Mouse (Mus musculus): ENCODE data around the gene Dohh. TPM values are rescaled to one million over a fixed set of nuclear protein-coding genes. Genes with fewer than 3 reads are reported as not detected.

Dohh gene
- polyA plus RNA-seq, 1 experiment = 42.9 TPM

DNA sequence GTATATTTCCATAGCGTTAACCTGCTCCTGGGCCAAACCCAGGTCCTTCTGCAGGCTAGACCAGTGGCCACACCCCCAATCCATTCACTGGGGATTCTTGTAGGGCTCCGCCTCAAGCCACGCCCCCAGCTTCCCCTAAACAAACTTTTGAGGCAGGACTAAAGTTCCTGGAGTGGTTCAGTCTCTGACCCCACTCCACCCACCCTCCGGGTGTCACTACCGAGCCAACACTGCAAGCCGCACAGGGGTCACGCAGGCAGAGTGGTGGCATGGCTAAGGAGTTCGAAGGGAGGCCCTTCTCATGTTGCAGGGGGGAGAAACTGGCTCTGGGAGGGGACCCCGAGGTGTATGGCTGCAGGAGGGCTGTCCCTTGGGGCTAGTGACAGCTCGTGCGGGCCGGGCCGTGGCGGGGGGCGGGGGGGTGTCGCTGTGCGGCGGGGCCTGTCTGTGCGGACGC, 45.4 kb downstream of the Dohh start:
- peak; percentile 54 for DNase-seq (ENCODE audit: low spot score)

DNA sequence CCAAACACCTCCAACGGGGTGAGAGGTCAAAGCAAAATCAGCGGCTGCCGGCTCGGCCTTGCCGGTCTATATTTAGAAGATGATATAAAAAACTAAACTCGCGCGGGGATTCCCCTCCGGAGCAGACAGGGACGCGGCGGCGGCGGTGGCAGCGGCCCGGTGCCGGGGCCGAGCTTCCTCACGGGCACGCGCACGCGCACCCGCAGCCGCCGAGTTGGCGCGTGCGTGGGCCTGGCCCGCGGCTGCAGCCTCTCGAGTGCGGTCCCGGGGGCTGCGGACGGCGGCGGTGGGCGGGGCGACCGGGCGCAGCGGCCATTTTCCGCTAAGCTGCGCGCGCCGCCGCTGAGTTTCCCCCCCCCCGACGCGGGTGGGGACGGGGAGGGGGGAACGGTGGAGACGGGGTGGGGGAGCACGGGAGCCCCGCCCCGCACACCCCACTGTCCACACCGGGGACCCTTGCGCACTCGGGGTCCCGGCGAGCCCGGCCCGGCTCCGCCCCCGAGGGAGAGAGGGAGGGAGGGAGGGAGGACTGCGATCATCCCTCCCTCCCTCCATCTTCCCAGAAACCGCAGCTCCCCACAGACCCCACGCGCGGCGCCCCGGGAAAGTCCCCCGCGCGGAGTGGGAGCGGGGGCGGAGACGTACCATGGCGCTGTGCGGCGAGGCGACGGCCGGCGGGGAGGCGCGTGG, 46.1 kb downstream of the Dohh start:
- DNase-seq (ENCODE audit: low spot score) = peak; percentile 74

DNA sequence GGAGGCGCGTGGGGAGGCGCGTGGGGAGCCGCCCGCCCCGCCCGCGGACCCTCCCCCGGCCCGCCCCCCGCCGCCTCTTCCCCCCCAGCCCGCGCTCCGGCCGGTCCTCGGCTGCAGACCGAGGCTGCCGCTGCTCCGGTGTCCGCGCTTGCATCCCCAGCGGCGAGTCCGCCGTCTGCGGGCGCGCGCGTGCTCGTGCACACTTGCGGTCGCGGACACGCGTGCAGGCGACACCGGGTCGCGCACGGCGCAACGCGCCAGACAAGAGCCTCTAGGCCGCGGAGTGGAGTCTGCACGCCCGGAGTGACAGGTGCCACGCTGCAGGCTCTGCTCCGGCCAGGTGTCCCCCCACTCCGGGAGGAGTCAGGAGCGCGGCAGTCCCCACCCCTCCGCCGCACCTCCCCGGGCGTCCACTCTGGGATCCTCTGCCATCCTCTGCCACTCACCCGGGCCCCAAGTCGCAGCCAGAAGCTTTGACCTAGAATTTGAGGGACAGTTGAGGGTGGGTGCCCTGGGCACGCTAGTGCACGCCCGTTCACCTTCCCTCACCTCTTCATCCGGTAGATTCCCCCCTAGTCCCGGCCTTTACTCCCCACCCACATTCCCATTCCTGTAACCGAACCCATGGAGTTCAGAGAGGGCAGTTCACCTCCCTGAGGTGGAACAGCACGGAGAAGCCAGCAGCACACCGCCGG, 46.8 kb downstream of the Dohh start:
- peak; percentile 65 for DNase-seq (ENCODE audit: low spot score)

DNA sequence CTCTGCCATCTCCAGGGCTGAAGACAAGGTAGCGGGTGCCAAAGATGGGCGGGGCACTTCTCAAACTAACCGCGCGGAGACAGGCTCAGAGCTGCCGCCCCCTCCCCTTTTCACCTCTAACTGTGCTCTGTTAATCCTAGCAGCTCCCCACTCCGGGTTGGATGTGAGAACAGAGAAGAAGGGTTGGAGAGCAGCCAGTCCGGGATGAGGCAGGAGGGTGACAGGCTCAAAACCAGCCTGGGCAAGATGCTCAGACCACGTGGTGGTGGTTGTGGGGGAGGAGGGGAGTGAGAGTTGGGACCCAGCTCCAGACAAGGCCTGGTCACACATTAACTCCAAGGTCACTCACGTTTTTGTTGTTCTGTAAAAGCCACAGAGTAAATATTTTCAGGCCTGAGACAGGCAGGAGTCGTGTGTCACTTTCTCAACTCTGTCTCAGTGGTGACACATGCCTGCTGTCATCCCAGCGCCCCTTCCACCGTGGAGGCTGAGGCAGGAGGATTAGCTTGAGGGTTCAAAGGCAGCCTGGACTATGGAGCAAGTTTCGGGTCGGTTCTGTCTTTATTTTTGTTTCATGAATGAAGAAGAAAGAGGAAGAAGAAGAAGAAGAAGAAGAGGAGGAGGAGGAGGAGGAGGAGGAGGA, 47.4 kb downstream of the Dohh start:
- DNase-seq (ENCODE audit: low spot score) = peak; percentile 25

DNA sequence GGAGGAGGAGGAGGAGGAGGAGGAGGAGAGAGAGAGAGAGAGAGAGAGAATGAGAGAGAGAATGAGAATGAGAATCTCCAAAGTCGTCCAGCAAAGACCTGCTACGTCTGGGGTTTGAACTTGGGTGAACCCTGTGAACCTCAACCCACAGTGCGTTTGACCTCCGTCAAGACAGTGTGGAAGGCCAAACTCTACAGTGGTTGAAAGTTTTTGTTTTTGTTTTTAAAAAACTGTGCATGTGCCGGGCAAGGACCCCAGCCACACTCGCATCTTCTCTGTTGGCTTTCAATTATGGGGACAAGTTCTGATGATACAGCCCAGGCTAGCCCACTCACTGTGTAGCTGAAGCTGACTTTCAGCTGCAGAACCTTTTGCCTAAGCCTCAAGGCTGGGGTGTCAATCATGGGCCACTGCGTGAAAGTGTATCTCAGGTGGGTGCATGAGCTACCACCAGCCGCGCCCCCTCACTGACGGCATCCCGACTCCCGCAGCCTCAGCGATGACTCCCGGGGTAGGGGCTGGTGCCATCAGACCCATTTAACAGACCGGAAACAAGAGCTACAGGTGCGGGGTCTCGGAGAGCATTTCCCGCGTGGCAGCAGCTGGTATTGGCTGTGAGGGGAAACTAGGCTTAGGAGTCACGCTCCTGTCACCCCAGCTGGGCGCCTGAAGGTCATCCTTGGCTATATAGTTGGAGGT, 48.1 kb downstream of the Dohh start:
- DNase-seq (ENCODE audit: low spot score) = no peak

DNA sequence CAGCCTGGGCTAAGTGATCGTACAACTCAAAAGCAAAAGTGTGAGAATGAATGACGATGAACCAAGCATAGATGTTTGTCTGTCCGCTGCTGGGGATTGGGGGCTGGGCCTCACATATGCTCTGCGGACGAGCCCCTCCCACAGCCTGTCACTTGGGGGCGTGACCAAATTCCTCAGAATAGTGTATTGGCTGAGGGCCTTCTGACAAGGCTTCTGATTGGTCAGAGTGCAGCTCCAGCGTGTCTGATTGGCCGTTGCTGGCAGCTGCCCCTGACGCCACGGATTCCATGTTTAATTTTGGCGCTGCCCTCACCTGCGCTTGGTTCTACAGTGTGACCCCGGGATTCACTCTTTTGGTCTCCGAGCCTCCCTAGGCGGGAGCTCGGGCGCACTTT, 48.6 kb downstream of the Dohh start:
- peak; percentile 65 for DNase-seq (ENCODE audit: low spot score)

DNA sequence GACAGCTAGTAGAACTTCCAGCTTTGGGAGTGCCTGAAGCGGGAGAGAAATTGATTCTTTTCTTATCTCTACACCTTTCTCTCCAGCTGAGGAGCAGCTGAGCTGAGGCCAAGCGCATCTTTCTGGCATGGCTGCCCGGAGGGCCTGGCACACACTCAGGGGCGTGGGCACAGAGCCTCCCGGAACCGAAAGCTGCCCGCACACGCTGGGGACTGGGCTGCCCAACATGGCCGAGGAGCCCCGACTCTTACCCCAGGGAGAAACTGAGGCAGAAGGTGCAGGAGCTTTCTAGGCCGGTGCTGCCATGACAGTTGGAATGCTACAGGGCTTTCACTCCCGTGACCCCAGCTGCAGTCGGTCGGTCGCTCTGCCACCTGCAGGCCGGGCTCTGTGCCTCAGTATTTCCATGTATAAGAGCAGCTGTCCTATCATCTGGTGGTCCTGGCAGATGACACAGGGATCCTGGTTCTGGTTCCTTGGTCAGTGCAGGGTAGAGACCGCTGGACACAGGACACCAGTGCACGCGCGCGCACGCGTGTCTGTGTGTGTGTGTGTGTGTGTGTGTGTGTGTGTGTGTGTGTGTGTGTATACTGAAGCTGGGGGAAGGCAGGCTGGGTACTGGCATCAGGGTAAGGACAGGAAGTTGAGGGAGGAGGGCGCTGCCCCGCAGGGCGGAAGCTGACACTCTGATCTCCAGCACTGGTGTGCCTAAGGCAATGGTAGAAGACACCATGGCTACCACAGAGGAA, 49.5 kb downstream of the Dohh start:
- DNase-seq (ENCODE audit: low spot score) = peak; percentile 34

DNA sequence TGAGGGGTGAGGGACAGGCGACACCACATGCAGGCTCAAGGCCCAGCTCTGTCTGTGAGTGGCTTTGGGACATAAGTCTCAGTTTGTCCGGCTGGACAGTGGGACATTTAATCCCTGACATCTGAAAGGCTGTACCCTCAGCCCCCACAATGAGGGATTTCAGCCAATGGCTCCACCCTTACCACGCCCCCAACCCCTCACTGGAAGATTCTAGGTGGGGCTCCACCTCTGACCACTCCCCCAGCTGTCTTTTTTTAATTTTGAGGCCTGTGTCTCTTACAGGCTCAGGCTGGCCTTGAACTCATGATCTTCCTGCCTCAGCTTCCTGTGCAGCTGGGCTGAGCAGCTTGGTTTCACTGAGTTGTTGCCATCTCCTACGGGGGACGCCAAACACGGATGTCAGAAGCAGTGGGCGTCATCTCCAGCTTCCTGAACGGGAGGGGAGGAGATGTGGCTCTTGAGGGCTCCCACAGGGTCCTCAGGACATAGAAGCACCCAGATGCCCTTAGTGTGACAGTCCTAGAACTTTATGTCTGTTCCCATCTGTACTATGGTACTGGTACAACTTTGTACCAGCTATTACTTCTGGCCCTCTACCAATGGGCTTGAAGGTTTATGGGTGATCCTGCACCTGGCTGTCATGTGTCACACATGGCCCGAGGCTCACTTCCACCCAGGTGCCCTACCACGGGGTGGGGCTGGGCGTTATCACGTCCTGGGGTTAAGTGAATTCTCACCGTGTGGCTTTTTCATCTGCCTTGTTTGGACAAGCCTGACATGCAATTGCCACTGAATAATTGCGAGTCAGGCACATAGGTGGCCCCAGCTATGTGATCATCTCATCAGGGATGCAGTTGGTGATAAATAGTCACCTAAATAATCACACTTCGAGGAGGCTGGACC, 50.4 kb downstream of the Dohh start:
- DNase-seq (ENCODE audit: low spot score) = peak; percentile 22

DNA sequence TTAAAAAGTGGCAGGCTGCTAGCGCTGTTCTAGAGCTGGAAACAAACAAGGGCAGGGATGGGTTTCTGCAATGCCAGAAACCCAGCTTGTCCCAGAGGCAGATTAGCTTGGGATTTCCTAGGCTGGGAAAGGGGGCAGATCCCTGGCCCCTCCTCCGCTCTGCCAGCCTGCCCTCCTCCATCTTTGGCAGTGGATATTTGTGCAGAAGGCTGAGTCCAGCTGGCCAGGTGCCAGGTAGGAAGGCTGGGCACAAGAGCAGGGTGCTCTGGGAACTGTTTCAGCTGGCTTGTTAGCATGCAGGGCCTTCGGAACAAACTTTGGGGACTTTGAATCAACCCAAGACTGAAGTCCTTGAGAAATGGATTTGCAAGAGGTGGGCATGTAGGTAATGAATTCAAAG, 51.2 kb downstream of the Dohh start:
- DNase-seq (ENCODE audit: low spot score) = peak; percentile 53

Other genes starting within 250 kb of the Dohh start
- 30.0 and 39.0 TPM in 2 replicates for gene Zbtb7a, start 249.2 kb upstream of the Dohh start, polyA plus RNA-seq (2012; rRNA removed)
- 12.5 and 17.9 TPM in 2 replicates for gene Pias4, start 216.5 kb upstream of the Dohh start, polyA plus RNA-seq (2012; rRNA removed)
- gene Eef2, start 207.8 kb upstream of the Dohh start, polyA plus RNA-seq (2012; rRNA removed) = 1,109 and 1,486 TPM in 2 replicates
- 58.2 and 61.1 TPM in 2 replicates for gene Dapk3, start 201.4 kb upstream of the Dohh start, polyA plus RNA-seq (2012; rRNA removed)
- not detected in 2 replicates for gene 4930442H23Rik, start 200.6 kb upstream of the Dohh start, polyA plus RNA-seq (2012; rRNA removed)
- not detected in 2 replicates for gene Nmrk2, start 182.4 kb upstream of the Dohh start, polyA plus RNA-seq (2012; rRNA removed)
- 0.10 and 0.13 TPM in 2 replicates for gene Atcay, start 153.6 kb upstream of the Dohh start, polyA plus RNA-seq (2012; rRNA removed)
- gene Zfr2, start 151.3 kb upstream of the Dohh start, polyA plus RNA-seq (2012; rRNA removed) = 29.3 and 34.4 TPM in 2 replicates
- 2.2 and 2.6 TPM in 2 replicates for gene Matk, start 131.5 kb upstream of the Dohh start, polyA plus RNA-seq (2012; rRNA removed)
- gene Mrpl54, start 117.5 kb upstream of the Dohh start, polyA plus RNA-seq (2012; rRNA removed) = 95.9 and 103 TPM in 2 replicates
- gene Apba3, start 117.5 kb upstream of the Dohh start, polyA plus RNA-seq (2012; rRNA removed) = 45.9 and 48.3 TPM in 2 replicates
- gene Tjp3, start 92.8 kb upstream of the Dohh start, polyA plus RNA-seq (2012; rRNA removed) = 23.7 and 25.1 TPM in 2 replicates
- 38.6 and 48.9 TPM in 2 replicates for gene Pip5k1c, start 91.5 kb upstream of the Dohh start, polyA plus RNA-seq (2012; rRNA removed)
- 27.7 and 29.5 TPM in 2 replicates for gene Cactin, start 63.3 kb upstream of the Dohh start, polyA plus RNA-seq (2012; rRNA removed)
- gene Tbxa2r, start 55.7 kb upstream of the Dohh start, polyA plus RNA-seq (2012; rRNA removed) = 9.3 and 11.6 TPM in 2 replicates
- 3.2 and 6.5 TPM in 2 replicates for gene Gipc3, start 41.2 kb upstream of the Dohh start, polyA plus RNA-seq (2012; rRNA removed)
- gene Hmg20b, start 33.9 kb upstream of the Dohh start, polyA plus RNA-seq (2012; rRNA removed) = 82.9 and 91.7 TPM in 2 replicates
- gene Mfsd12, start 26.9 kb upstream of the Dohh start, polyA plus RNA-seq (2012; rRNA removed) = 12.1 and 12.4 TPM in 2 replicates
- 1.9 and 2.1 TPM in 2 replicates for gene 4930404N11Rik, start 18.6 kb upstream of the Dohh start, polyA plus RNA-seq (2012; rRNA removed)
- gene Fzr1, start 5.9 kb upstream of the Dohh start, polyA plus RNA-seq (2012; rRNA removed) = 34.1 and 34.4 TPM in 2 replicates
- 3.6 and 3.8 TPM in 2 replicates for gene Gm48551, start within 50 bp of the Dohh start, polyA plus RNA-seq (2012; rRNA removed)
- gene Gm48552, start 4.6 kb downstream of the Dohh start, polyA plus RNA-seq (2012; rRNA removed) = 2.7 and 3.6 TPM in 2 replicates
- gene Smim24, start 8.6 kb downstream of the Dohh start, polyA plus RNA-seq (2012; rRNA removed) = 5.0 and 6.9 TPM in 2 replicates
- 28.4 and 67.0 TPM in 2 replicates for gene Nfic, start 71.2 kb downstream of the Dohh start, polyA plus RNA-seq (2012; rRNA removed)
- 0.44 and 0.49 TPM in 2 replicates for gene Celf5, start 98.3 kb downstream of the Dohh start, polyA plus RNA-seq (2012; rRNA removed)
- 79.9 and 89.6 TPM in 2 replicates for gene Ncln, start 112.0 kb downstream of the Dohh start, polyA plus RNA-seq (2012; rRNA removed)
- 2.2 and 2.3 TPM in 2 replicates for gene S1pr4, start 115.7 kb downstream of the Dohh start, polyA plus RNA-seq (2012; rRNA removed)
- gene Gna15, start 139.8 kb downstream of the Dohh start, polyA plus RNA-seq (2012; rRNA removed) = 16.1 and 16.2 TPM in 2 replicates
- 84.0 and 88.5 TPM in 2 replicates for gene Gna11, start 160.8 kb downstream of the Dohh start, polyA plus RNA-seq (2012; rRNA removed)
- 385 and 562 TPM in 2 replicates for gene Aes, start 175.1 kb downstream of the Dohh start, polyA plus RNA-seq (2012; rRNA removed)
- gene Tle2, start 190.1 kb downstream of the Dohh start, polyA plus RNA-seq (2012; rRNA removed) = 67.4 and 93.4 TPM in 2 replicates
- 38.1 and 47.5 TPM in 2 replicates for gene Tle6, start 216.6 kb downstream of the Dohh start, polyA plus RNA-seq (2012; rRNA removed)
- gene BC025920, start 221.8 kb downstream of the Dohh start, polyA plus RNA-seq (2012; rRNA removed) = 2.2 and 2.3 TPM in 2 replicates
- 21.3 and 21.5 TPM in 2 replicates for gene Sirt6, start 243.4 kb downstream of the Dohh start, polyA plus RNA-seq (2012; rRNA removed)
- 31.0 and 37.3 TPM in 2 replicates for gene Ankrd24, start 244.1 kb downstream of the Dohh start, polyA plus RNA-seq (2012; rRNA removed)